Mouse (Mus musculus) heart, adult 2 months (tissue): ENCODE results near the gene Kif5c.

ENCODE experiments used
- CTCF ChIP-seq: fragments of 200-600 bp; IDR thresholded peaks from 2 replicates; pipeline ENCODE4 v1.8.1; 2022; ENCODE audit warnings: antibody characterized with exemption, mild to moderate bottlenecking, moderate library complexity
- EP300 ChIP-seq: fragments of 200-500 bp; IDR thresholded peaks from 2 replicates; pipeline ENCODE4 v1.6.1; 2011; ENCODE audit warnings: low read depth, low read length, control low read depth; ENCODE audit not compliant: insufficient read depth

DNA sequence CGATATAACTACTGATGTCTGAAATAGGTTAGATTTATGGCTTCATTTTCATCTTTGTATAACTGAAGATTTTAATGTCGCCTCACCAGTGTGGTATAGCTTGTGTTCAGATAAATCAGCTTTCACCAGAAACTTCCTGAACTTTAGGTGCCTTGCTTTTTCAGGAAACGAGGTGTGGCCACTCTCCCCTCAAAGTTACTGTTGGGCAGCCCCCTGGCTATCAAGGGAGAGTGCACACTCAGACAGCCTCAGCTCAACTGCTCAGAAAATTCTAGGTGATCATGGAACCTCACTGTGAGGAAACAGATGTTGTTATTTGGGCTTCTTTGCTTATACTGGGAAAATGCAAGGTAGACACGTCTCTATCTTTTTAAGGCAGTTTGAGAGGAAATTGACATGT lies 194.1 kb downstream of the Kif5c start:
- no peak for TF ChIP-seq CTCF
- no peak for TF ChIP-seq EP300
